Mouse (Mus musculus): ENCODE measurements at regions not wholly inside any gene's neighbourhood (a gene's known extent, or its start where the extent isn't known, plus 50 kb on each side); places are given as distances from the start of the nearest gene placed in this dataset.

DNA sequence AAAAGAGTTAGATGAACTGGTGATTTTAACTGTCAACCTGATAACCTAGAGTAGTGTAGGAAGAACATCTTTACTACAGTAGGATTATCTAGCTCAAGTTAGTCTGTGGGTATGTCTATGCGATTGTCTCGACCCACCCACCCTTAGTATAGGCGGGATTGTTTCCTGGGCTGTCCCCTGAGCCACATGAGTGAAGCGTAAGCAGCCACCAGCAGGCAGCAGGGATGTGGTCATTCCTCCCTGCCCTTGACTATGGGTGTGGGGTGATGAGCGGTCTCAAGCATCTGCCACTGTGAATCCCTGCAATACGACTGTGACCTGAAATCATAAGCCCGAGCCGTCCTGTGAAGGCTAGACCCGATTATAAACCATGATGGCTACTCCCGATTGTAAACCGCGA, 184.9 kb downstream of the Unc5cl start:
- 85% methylated on average over 12 of the region's 12 CpGs for WGBS
- no peaks in the 10 kb centered on the region for H3K9me3 ChIP-seq (ENCODE audit: control insufficient read depth, low read length)
- H3K4me2 ChIP-seq = no peak overlapping the region
- H3K4me1 ChIP-seq (replicated peaks; ENCODE audit: control insufficient read depth, insufficient read depth, low read length) = no peaks in the 10 kb centered on the region
- H3K36me3 ChIP-seq (ENCODE audit: control insufficient read depth, insufficient read depth, low read length) = no peaks in the 10 kb centered on the region
- no peaks in the 10 kb centered on the region for H3K27me3 ChIP-seq (replicated peaks; ENCODE audit: control insufficient read depth, insufficient read depth, low read length)
- no peak for DNase-seq (ENCODE audit: low spot score)
- H3K27ac ChIP-seq (ENCODE audit: low read depth, low read length) = no peak overlapping the region
- H3K9ac ChIP-seq (ENCODE audit: low read depth, low read length) = no peak overlapping the region
- no peak for ATAC-seq (replicated peaks; ENCODE audit: low FRiP score)
- no peak overlapping the region for H3K4me3 ChIP-seq (ENCODE audit: low read depth, low read length)

DNA sequence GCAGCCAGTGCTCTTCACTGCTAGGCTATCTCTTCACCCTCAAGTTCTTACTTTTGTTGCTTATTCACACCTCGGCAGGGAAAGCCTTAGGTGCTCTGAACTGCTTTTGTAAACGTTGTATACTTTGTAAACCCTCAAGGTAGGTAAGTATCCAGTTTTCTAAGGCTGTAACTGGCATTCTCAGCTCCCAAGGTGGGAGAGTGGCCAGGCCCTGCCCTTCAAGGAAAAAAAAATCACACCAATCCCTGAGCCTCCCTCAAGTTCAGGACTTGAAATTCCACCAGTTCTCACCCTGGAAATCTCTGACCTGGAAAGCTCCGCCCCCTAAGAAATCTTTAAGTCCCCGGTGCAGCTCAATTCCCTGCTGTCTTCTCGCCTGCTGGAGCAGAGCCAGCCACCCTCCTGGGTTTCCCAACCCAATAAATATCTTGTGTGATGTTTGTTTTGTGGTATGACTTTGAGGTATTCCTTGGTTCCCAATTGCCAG, 188.9 kb downstream of the Unc5cl start:
- DNase-seq (ENCODE audit: low spot score) = no peak
- H3K9me3 ChIP-seq (ENCODE audit: control insufficient read depth, low read length) = no peaks in the 10 kb centered on the region
- H3K4me2 ChIP-seq = no peak overlapping the region
- no peak overlapping the region for H3K27ac ChIP-seq (ENCODE audit: low read depth, low read length)
- no peaks in the 10 kb centered on the region for H3K36me3 ChIP-seq (ENCODE audit: control insufficient read depth, insufficient read depth, low read length)
- no peaks in the 10 kb centered on the region for H3K4me1 ChIP-seq (replicated peaks; ENCODE audit: control insufficient read depth, insufficient read depth, low read length)
- no peak for ATAC-seq (replicated peaks; ENCODE audit: low FRiP score)
- H3K27me3 ChIP-seq (replicated peaks; ENCODE audit: control insufficient read depth, insufficient read depth, low read length) = no peaks in the 10 kb centered on the region
- 21% methylated on average over 5 of the region's 5 CpGs for WGBS
- no peak overlapping the region for H3K9ac ChIP-seq (ENCODE audit: low read depth, low read length)
- H3K4me3 ChIP-seq (ENCODE audit: low read depth, low read length) = no peak overlapping the region

DNA sequence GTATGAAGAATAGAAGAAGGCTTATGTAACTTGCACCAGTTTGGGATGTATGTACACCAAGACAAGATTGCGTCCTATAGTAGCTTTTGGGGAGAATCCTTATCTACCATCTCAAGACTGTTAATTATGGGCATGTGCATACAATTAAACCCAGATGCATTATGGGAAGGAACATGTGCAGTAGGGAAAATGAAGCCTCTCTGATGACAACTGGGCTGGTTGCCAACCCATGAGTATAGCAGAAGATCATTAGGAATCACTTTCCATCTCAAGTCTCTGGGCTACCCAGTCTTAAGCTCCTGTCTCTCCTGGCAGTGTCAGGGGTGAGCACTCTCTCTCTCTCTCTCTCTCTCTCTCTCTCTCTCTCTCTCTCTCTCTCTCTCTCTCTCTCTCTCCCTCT, 190.4 kb downstream of the Unc5cl start:
- ATAC-seq (replicated peaks; ENCODE audit: low FRiP score) = no peak
- Histone ChIP-seq H3K4me3 (ENCODE audit: low read depth, low read length) (no peak overlapping the region), H3K27me3 (replicated peaks; ENCODE audit: control insufficient read depth, insufficient read depth, low read length) (no peaks in the 10 kb centered on the region), H3K4me2 (no peak overlapping the region), H3K4me1 (replicated peaks; ENCODE audit: control insufficient read depth, insufficient read depth, low read length) (no peaks in the 10 kb centered on the region), H3K9me3 (ENCODE audit: control insufficient read depth, low read length) (no peaks in the 10 kb centered on the region), H3K36me3 (ENCODE audit: control insufficient read depth, insufficient read depth, low read length) (no peaks in the 10 kb centered on the region), H3K27ac (ENCODE audit: low read depth, low read length) (no peak overlapping the region), H3K9ac (ENCODE audit: low read depth, low read length) (no peak overlapping the region)
- no peak for DNase-seq (ENCODE audit: low spot score)
- 90% methylated on average over 1 of the region's 1 CpGs for WGBS

DNA sequence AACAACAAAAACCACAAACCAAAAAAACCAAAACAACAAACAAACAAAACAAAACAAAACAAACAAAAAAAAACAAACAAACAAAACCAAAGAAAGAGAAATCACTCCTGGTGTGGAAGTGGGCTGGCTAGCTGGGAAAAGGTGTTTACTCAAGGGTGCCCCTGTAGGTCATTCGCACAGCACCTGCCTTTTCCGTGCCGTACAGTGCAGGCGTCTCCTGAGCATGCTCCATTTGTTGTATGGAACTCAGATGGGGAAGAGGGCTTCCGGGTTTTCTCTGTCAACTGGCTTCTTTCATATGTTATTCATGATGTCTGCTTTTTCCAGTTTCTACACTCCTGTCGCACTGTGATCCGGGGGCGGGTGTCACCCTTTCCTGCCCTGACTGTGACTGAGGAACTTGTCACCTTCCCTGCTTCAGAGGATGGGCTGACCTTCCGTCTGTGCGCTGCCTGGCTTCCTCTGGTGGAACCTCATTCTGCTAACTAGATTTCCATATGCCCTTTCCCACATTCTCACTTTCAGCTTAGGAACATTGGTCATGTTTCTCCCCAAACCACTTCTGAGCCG, 192.0 kb downstream of the Unc5cl start:
- Histone ChIP-seq H3K4me1 (replicated peaks; ENCODE audit: control insufficient read depth, insufficient read depth, low read length) (no peaks in the 10 kb centered on the region), H3K27ac (ENCODE audit: low read depth, low read length) (no peak overlapping the region), H3K4me3 (ENCODE audit: low read depth, low read length) (no peak overlapping the region), H3K9ac (ENCODE audit: low read depth, low read length) (no peak overlapping the region), H3K4me2 (peak overlapping the region; percentile 45), H3K27me3 (replicated peaks; ENCODE audit: control insufficient read depth, insufficient read depth, low read length) (no peaks in the 10 kb centered on the region), H3K9me3 (ENCODE audit: control insufficient read depth, low read length) (no peaks in the 10 kb centered on the region), H3K36me3 (ENCODE audit: control insufficient read depth, insufficient read depth, low read length) (no peaks in the 10 kb centered on the region)
- ATAC-seq (replicated peaks; ENCODE audit: low FRiP score) (no peak), DNase-seq (ENCODE audit: low spot score) (no peak)
- WGBS = 34% methylated on average over 11 of the region's 11 CpGs

DNA sequence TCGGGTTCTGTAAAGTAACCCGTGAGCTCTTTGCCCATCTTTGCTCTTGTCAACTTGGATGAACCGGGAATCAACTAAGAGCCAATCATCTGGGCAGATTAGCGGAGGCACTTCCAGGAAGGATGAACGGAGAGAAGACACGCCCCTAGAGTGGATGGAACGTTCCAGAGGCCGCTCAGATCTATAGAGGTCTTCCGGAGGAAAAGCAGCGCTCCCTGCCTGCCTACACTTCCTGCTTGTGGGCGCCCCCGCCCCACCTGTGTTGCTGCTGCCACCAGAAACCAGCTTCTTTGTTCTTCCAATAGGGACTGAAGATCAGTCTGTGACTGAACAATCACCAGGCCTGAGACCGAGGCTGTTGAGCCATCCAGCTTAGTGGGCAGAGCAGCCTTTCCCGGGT, 192.7 kb downstream of the Unc5cl start:
- H3K4me2 ChIP-seq = peak overlapping the region; percentile 45
- no peak overlapping the region for H3K27ac ChIP-seq (ENCODE audit: low read depth, low read length)
- H3K4me3 ChIP-seq (ENCODE audit: low read depth, low read length) = no peak overlapping the region
- no peak for DNase-seq (ENCODE audit: low spot score)
- H3K9ac ChIP-seq (ENCODE audit: low read depth, low read length) = no peak overlapping the region
- no peaks in the 10 kb centered on the region for H3K36me3 ChIP-seq (ENCODE audit: control insufficient read depth, insufficient read depth, low read length)
- H3K9me3 ChIP-seq (ENCODE audit: control insufficient read depth, low read length) = no peaks in the 10 kb centered on the region
- 32% methylated on average over 14 of the region's 14 CpGs for WGBS
- H3K27me3 ChIP-seq (replicated peaks; ENCODE audit: control insufficient read depth, insufficient read depth, low read length) = no peaks in the 10 kb centered on the region
- no peaks in the 10 kb centered on the region for H3K4me1 ChIP-seq (replicated peaks; ENCODE audit: control insufficient read depth, insufficient read depth, low read length)
- no peak for ATAC-seq (replicated peaks; ENCODE audit: low FRiP score)

DNA sequence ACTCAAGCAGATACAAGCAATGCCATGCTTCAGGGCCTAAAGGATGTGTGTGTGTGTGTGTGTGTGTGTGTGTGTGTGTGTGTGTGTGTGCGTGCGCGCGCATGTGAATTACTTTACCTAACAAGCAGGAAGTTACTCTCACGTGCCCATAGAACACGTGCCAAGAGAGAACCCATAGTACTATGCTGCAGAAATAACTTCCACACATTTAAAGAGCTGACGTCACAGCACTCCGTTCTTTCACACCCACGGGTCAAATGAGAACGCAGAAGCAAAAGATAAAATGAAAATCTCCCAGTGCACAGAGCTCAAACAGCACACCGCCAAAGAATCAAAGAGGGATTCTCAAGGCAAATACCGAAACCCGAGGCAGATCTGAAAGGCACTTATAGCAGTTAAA, 195.9 kb downstream of the Unc5cl start:
- H3K27ac ChIP-seq (ENCODE audit: low read depth, low read length) = no peak overlapping the region
- H3K36me3 ChIP-seq (ENCODE audit: control insufficient read depth, insufficient read depth, low read length) = no peaks in the 10 kb centered on the region
- ATAC-seq (replicated peaks; ENCODE audit: low FRiP score) (no peak), DNase-seq (ENCODE audit: low spot score) (no peak)
- H3K9me3 ChIP-seq (ENCODE audit: control insufficient read depth, low read length) = no peaks in the 10 kb centered on the region
- no peak overlapping the region for H3K9ac ChIP-seq (ENCODE audit: low read depth, low read length)
- no peaks in the 10 kb centered on the region for H3K4me1 ChIP-seq (replicated peaks; ENCODE audit: control insufficient read depth, insufficient read depth, low read length)
- H3K4me3 ChIP-seq (ENCODE audit: low read depth, low read length) = no peak overlapping the region
- WGBS = 87% methylated on average over 13 of the region's 13 CpGs
- H3K27me3 ChIP-seq (replicated peaks; ENCODE audit: control insufficient read depth, insufficient read depth, low read length) = no peaks in the 10 kb centered on the region
- no peak overlapping the region for H3K4me2 ChIP-seq

DNA sequence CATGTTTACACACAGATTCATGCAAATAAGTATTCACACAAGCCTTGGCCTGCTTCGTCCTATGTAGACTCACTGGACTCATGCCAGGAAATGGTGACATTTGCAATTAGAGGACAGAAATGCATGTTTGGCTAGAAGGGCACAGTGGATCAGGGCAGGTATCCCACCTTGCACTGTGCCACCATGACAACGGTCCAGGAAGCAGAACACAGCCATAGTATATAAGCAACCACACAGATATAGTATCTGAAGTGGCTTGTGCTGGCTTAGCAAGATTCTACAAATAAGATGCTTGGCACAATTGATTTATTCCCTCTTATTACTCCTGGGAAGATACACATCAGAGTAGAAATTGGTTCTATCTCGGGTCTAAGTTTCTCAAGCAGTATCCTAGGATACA, 218.0 kb downstream of the Unc5cl start:
- Histone ChIP-seq H3K4me1 (replicated peaks; ENCODE audit: control insufficient read depth, insufficient read depth, low read length) (no peaks in the 10 kb centered on the region), H3K36me3 (ENCODE audit: control insufficient read depth, insufficient read depth, low read length) (no peaks in the 10 kb centered on the region), H3K4me3 (ENCODE audit: low read depth, low read length) (no peak overlapping the region), H3K4me2 (no peak overlapping the region), H3K9ac (ENCODE audit: low read depth, low read length) (no peak overlapping the region), H3K9me3 (ENCODE audit: control insufficient read depth, low read length) (no peaks in the 10 kb centered on the region), H3K27ac (ENCODE audit: low read depth, low read length) (no peak overlapping the region), H3K27me3 (replicated peaks; ENCODE audit: control insufficient read depth, insufficient read depth, low read length) (no peaks in the 10 kb centered on the region)
- 75% methylated on average over 3 of the region's 3 CpGs for WGBS
- ATAC-seq (replicated peaks; ENCODE audit: low FRiP score) = no peak
- DNase-seq (ENCODE audit: low spot score) = no peak

DNA sequence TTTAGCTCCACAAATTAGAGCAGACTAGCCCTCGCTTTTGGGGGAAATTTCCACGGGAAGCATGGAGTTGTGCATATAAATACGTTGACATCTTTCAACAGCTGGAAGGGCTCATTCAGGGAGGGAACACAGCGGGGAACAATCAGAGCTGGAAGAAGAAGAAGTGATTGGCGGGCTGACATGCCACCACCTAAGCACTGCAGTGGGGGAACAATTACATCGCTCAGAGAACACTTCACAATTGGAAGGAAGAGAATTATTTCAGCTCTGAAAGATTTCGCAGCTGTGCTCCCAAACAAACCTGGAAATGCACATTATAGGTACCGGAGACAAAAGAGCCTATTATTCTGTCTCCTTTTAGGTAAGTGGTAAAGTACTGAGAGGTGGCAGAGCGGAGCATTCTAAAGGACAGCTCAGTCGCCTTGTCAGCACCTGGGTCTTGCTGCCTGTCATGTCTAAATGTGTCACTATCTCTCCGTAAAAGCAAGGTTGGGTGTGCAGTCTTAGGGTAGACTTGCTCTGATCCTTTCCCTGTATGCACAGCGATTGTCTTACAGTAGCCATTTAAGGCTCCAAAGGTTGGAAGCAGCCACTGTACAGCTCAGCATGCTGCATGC, 223.6 kb downstream of the Unc5cl start:
- Histone ChIP-seq H3K27ac (ENCODE audit: low read depth, low read length) (no peak overlapping the region), H3K36me3 (ENCODE audit: control insufficient read depth, insufficient read depth, low read length) (no peaks in the 10 kb centered on the region), H3K4me3 (ENCODE audit: low read depth, low read length) (no peak overlapping the region), H3K4me1 (replicated peaks; ENCODE audit: control insufficient read depth, insufficient read depth, low read length) (no peaks in the 10 kb centered on the region), H3K9ac (ENCODE audit: low read depth, low read length) (no peak overlapping the region), H3K9me3 (ENCODE audit: control insufficient read depth, low read length) (no peaks in the 10 kb centered on the region), H3K27me3 (replicated peaks; ENCODE audit: control insufficient read depth, insufficient read depth, low read length) (no peaks in the 10 kb centered on the region), H3K4me2 (no peak overlapping the region)
- WGBS = 72% methylated on average over 12 of the region's 12 CpGs
- ATAC-seq (replicated peaks; ENCODE audit: low FRiP score) (no peak), DNase-seq (ENCODE audit: low spot score) (peak; percentile 19)

DNA sequence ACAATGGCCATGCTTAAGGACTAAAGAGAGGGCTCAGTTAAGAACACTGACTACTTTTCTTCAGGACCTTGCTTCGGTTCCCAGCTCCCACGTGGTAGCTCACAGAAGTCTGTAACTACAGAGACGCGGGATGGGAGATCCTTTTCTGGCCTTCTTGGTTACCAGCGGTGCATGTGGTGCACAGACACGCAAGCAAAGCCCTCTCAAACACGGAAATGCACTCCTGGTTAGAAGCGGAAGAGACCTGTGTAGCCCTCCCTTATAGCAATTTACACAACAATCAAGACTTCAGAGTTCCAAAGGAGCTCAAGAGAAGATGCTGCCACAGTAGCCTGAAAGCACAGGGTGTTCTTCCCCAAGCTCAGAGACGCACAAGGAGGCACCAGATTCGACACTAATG, 225.6 kb downstream of the Unc5cl start:
- no peaks in the 10 kb centered on the region for H3K9me3 ChIP-seq (ENCODE audit: control insufficient read depth, low read length)
- H3K4me1 ChIP-seq (replicated peaks; ENCODE audit: control insufficient read depth, insufficient read depth, low read length) = no peaks in the 10 kb centered on the region
- H3K27ac ChIP-seq (ENCODE audit: low read depth, low read length) = no peak overlapping the region
- DNase-seq (ENCODE audit: low spot score) (no peak), ATAC-seq (replicated peaks; ENCODE audit: low FRiP score) (no peak)
- 78% methylated on average over 10 of the region's 10 CpGs for WGBS
- no peaks in the 10 kb centered on the region for H3K36me3 ChIP-seq (ENCODE audit: control insufficient read depth, insufficient read depth, low read length)
- H3K4me3 ChIP-seq (ENCODE audit: low read depth, low read length) = no peak overlapping the region
- no peak overlapping the region for H3K9ac ChIP-seq (ENCODE audit: low read depth, low read length)
- no peaks in the 10 kb centered on the region for H3K27me3 ChIP-seq (replicated peaks; ENCODE audit: control insufficient read depth, insufficient read depth, low read length)
- H3K4me2 ChIP-seq = no peak overlapping the region

Data from liver, embryonic 11.5 days (tissue).